Mouse (Mus musculus): ENCODE results near the gene H1f0.

Gene H1f0

DNA sequence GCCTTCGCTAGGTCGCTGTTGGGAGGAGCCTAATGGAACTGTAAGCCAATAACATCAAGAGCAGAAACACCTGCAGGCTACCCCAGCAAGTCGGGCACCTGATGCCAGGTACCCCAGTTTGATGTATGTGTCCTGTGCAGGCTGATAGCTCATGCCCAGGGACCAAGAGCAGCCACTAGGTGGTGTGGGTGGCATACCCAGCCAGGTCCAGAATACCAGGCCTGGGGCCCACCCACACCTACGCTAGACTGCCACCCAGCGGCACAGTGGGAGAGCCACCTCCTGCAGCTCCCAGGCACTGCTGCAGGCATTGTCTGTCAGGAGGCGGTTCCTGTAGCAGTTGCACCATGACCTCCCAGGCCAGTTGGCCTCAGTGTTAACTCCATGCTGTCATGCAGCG is 10.6 kb downstream of the H1f0 start:
- DNase-seq (ENCODE audit: low read depth) = peak; percentile 80

DNA sequence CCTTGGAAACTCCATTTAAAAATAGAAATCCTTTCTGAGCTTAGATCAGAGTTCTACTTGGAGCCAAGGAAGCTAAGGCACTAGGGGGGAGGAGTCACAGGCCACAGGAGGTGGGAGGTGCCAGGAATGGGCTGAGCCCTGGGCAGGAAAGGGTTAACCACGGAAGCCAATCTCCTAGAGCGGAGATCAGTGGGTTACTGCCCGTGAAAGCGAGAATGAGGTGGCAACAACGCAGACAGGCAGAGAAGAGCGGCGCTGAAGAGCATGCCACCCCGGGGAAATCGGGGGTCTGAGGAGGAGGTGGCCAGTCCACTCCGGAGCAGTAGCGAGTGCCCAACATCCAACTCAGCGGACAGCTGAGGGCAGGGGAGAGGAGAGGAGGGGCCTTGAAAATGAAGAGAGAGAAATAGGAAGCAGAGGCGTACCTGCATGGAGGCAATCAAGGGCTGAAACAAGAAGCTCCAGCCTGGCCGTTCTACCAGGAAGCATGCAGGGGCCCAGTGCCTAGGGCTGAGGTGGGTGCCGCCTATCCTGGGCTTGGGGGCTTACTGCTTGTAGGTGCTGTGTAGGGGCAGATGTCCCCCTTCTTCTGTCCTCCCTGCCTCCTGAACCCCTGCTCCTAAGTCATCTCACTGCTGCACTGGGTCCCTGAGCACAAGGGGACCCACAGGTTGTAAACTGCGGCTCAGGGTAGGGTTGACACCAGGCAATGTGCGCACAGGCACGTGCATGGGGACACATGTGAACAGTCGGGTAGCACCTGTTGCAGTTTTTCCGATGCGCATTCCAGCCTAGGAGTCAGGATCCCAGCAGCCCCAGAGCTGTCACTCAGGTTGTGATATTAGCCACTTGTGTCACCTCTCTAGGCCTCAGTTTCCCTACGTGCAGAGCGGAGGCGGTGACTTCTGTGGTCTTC is 12.5 kb downstream of the H1f0 start:
- peak; percentile 48 for DNase-seq (ENCODE audit: low read depth)

DNA sequence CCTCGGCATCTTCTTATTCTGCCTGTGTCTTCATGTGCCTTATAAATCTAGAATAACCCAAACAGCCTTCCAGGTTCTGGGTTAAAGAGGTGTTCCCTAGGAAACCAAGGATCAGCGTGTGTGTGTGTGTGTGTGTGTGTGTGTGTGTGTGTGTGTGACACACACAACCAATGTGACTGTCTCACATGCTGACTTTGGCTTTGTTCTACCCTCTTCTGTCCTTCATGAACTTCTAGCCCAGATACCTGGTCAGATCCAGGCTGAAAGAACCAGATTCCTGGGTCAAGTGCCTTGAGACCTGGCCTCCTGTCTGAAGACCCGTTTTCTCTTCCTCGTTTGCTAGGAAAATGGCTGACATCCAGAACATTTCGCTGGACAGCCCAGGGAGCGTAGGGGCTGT is 13.3 kb downstream of the H1f0 start, which contains the start of gene Galr3:
Gene Galr3, plus strand, starts transcription at position 301 of the 400 bp plus-strand sequence.
- no peak for DNase-seq (ENCODE audit: low read depth)

DNA sequence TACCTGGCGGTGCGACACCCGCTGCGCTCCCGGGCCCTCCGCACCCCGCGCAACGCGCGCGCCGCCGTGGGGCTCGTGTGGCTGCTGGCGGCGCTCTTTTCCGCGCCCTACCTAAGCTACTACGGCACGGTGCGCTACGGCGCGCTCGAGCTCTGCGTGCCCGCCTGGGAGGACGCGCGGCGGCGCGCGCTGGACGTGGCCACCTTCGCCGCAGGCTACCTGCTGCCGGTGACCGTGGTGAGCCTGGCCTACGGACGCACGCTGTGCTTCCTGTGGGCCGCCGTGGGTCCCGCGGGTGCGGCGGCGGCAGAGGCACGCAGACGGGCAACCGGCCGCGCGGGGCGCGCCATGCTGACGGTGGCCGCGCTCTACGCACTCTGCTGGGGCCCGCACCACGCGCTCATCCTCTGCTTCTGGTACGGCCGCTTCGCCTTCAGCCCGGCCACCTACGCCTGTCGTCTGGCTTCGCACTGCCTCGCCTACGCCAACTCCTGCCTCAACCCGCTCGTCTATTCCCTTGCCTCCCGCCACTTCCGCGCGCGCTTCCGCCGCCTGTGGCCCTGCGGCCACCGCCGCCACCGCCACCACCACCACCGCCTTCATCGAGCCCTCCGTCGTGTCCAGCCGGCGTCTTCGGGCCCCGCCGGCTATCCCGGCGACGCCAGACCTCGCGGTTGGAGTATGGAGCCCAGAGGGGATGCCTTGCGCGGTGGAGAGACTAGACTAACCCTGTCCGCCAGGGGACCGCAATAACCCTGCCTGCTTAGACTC is 14.7 kb downstream of the H1f0 start:
- DNase-seq (ENCODE audit: low read depth) = no peak

DNA sequence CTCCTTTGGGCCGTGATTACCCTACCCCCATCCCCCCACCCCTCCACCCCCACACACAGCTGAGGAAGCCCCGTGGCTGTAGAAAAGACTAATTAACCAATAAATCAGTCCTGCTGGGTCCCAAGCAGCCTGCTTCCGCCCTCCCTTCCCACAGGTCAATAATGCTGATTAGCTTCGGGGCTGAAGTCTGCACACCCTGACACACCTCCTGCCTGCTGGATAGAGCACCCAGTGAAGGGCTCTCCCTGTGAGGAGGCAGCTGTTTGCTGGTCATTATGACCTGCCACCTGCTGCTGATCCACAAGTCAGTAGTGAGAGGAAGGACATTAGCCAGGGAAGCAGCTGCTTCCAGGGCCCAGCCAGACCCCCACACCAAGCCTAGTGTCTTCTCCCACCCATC is 16.6 kb downstream of the H1f0 start:
- DNase-seq (ENCODE audit: low read depth) = no peak

DNA sequence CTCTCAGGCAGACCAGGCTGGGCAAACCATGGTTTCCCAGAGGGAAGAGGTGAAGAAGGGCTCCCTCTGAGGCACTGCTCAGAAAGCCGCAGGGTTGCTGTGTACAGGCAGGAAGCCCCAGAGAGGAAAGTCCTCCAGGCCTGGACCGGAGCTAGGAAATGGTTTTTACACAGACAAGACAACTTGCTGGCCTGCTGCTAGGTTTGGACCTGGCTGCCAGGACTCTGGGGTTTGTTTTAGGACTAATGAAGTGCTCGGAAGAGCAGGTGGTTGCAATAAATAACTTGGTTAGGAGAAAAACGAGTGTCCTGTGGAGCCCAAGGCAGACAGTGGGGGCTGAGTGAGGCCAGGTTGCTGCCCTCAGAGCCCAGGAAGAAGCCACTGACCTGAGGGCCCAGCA is 19.9 kb downstream of the H1f0 start:
- no peak for DNase-seq (ENCODE audit: low read depth)

DNA sequence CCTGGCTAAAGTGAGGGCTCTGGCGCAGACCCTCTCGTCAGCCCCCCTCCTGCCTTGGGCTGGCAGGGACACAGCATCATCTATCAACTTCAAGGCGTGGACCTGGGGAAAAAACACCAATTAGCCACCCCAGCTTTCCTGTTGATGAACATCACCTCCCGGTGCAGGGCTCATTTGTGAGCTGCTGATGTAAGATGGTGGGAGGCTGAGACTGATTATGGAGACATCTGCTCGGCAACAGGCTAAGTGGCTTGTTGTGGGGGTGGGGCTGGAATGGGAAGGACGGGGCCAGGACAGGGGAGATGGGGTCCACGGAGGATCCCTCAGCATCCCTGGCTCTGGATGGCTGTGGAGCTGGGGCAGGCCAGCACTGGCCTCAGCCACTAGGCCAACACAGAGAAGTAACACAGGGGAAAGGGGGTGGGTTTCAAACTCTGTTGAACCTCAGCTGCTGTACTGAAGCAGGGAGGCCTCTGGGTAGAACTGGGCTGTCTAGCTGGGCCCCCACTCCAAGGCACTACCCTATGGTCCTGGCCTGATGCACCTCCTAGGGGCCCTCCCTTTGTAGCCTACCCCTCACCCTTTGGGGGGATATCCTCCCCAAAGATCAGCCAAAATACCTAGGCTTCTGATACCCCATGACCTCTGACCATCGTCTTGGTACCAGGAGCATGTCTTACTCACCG is 22.1 kb downstream of the H1f0 start:
- DNase-seq (ENCODE audit: low read depth) = no peak

DNA sequence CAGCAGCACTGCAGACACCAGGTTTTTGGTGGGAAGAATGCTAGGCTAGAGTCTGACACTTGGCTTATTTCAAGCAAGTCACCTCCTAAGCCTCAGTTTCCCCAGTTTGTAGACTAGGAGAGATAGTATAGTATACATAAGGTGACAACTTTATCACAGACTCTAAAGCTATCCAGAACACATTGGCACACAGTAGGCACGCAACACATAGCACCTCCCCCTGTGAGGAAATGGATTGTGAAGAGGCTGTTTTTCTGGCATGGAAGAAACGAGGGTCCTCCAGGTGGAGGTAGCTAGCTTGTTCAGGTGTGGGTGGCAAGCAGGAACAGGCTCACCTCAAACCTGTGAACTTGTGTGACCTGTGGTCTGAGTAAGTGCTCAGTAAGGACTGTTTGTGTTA is 22.7 kb downstream of the H1f0 start:
- no peak for DNase-seq (ENCODE audit: low read depth)

DNA sequence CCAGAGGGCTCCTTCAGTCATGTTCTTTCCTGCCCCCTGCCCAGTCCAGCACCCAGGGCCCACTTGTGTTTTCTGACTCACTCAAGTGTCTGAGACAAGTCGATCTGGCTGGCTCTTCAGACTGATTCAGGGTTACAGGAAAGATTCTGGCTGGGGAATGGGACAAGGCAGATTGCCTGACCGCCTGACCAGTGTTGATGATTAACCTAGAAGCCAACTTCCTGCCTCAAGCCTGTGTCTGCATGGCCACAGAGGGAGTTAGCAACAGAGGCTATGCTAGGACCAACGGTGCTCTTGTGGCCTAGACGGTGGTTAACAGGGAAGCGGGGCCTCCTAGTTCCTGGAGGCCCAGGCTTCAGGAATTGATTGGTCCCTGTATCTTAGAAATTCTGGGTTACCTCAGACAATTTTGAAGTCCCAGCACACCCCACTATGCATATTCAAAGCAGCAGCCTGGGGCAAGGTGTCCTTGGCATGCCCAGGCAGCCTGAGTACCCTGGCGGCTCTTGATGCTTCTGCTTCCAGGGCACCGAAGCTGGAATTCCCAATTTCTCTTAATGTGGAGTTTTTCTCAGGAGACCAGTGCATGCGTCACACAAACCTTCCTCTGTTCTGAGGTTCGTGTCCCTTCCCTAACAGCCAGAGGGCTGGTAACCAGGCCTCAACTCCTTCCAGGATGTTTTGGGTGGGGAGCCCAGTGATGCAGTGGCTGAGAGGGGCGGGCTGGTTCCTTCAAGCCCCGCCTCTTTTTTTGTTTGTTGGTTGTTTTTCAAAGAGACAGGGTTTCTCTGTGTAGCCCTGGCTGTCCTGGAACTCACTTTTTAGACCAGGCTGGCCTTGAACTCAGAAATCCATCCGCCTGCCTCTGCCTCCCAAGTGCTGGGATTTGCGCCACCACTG is 23.5 kb downstream of the H1f0 start:
- DNase-seq (ENCODE audit: low read depth) = peak; percentile 60

DNA sequence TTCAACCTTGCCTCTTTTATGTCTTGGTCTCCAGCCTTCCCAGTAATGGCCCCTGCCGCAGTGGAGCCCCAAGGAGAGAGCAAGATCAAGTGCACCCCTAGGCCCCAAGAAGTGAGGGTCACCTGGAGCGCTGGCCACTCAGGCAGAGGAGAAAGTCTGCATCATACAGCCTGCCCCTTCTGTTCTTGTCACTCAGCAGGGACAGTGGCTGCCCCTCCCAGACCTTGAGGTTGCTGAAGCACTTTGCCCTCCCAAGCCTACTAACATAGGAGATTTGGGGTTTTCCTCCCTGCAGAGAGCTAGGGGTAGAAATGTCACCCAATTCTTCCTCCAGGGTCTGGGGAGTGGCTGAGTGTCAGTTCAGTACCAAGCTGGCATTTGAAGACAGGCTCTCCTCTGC is 24.1 kb downstream of the H1f0 start:
- DNase-seq (ENCODE audit: low read depth) = no peak

DNA sequence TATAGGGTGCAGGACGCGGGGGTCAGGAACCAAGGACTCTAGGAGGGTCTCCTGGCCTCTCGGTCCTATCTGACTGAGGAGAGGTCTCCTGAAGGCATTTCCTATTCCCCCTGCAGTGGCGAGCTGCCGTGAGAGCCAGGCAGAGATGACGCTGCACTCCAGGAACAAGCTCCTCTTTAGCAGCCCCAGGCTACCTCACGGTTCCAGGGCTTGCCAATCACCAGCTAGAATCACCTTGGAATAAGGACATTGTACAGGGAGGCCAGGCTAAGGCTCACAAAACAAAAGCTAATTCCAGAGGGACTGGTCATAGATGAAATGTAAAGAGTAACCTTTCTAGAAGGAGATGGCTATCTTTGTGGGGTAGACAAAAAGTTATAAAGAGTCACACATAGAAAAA is 28.4 kb downstream of the H1f0 start:
- DNase-seq (ENCODE audit: low read depth) = no peak

DNA sequence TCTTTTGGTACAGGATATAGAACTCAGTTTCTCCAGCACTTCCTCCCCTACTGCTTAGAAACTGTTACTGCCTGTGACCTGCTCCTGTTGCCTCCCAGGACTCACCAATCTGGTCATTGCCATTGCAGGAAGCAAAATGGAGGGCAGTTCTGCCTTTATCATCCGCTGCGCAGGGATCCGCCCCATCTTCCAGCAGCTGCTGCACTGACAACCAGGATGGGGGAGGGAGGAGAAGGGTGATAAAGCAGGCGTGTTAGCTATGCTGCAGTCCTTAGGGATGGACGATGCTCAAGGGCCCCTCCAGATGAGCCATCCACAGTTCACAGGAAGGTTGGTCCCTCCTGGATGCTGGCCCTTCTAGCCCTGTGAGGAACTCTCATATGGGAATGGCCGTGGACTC is 29.6 kb downstream of the H1f0 start:
- DNase-seq (ENCODE audit: low read depth) = no peak

DNA sequence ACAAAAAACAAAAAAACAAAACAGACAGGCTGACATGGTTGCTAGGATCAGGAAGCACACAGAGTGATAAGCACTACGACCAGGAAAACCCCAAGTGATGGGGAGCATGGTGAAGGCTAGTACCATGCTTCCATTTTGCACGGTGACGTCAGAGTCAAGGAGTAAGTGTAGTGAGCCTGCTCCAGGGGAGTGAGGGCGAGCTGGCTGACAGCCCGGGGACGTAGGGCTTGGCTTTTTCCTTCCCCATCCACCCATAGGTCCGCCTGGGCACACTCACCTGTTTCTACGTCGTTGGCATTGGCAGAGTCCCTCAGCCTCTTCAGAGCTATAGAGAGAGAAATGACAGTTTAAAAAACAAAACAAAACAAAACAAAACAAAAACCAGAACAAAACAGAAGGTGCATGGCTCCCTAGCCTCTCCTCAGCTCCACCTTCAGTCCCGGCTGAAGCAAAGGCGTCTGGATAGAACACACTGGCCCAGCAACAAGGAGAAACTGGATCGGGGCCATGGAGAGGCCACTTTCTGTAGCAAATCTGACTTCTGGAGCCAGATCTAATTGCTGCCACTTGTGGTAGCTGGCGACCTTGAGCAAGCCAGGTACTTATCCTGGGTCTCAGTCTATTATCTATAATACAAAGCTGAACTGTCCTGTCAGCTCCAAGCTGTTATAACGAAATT is 32.8 kb downstream of the H1f0 start:
- no peak for DNase-seq (ENCODE audit: low read depth)

DNA sequence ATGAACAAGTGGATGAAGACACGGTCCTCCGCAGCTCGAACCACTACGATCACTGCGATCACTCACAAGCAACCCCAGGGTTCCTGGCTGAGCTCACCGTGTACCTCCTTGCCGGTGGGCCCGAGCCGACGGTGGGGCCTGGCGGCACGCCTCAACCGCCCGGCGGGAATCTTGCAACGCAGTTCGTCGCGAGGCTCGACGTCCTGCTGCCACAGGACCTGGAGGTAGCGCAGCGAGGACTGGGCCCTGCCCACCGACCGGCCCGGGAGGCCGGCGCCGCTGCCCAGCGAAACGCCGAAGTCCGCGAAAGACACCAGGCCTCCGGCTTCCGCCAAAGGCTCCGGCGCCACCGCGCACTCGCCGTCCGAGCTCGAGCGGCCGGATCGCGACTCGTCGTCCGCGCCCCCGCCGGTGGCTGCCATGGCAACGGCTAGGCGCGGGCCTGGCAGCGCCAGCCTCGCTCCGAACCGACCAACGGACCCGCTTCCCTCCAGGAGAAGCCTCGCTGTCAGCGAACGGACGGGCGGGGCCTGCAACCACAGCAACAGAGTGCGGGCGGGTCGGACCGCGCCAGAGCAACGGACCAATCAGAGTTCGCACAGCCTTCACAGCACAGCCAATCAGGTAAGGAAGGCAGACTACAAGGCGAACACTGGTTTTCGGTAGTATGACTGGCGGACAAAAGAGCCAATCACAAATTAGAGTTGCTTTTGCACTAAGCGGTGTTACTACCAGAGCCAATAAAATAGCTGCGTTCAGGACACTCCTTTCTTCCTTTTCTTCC is 34.3 kb downstream of the H1f0 start, which contains the start of gene Ankrd54:
Gene Ankrd54, minus strand, starts transcription at position 518 of the 784 bp plus-strand sequence.
- DNase-seq (ENCODE audit: low read depth) = peak; percentile 99

DNA sequence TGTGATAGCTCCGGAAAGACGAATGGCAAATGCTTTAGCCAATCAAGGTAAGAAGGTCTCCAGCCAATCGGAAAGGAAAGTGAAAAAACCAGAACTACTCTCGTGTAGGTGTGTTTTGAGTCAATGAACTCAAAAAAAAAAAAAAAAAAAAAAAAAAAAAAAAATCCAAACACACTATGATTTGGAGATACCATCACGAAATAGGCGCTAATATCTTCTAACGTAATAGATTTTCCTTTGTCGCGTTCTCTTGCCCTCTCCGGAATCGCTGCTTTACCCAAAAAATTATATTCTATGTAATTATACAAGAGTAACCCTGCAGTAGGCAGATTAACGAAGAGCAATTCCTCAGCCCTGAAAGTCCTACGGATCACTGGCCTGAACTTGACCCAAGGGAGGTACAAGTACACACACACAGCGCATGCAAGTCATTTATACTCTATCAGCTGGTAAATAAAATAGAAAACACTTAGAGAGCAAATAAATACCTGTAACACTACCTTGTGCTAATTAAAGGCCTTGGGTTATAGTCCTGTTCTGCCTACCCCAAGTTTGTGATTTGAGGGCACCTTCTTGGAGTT is 35.0 kb downstream of the H1f0 start:
- no peak for DNase-seq (ENCODE audit: low read depth)

DNA sequence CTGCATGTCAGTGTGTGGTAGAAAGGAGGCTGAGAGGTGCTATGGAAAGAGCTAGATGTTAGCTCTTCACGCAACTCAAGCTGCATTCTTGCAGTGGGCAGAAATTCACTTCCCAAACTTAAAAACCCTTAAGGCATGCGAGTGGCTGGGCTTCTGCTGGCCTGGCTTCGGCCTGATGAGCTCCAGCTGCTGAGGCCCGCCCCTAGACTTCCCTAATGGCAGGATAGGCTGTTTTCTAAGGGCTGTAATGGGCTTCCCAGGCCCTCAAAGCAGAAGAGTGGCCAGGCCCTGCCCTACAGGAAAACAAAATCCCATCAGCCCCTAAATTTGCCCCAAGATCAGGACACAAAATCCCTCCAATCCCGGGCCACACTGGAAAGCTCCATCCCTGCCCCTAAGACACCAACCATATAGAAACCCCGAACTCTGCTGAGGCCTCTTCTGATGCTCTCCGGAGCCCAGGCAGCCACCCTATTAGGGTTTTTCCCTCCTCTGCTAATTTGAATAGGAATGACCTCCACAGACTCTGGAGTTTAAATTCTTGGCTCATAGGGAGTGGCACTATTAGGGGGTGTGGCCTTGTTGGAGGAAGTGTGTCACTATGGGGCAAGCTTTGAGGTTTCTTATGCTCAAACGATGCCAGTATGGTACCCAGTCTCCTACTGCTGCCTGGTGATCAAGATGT is 37.0 kb downstream of the H1f0 start:
- peak; percentile 76 for DNase-seq (ENCODE audit: low read depth)

DNA sequence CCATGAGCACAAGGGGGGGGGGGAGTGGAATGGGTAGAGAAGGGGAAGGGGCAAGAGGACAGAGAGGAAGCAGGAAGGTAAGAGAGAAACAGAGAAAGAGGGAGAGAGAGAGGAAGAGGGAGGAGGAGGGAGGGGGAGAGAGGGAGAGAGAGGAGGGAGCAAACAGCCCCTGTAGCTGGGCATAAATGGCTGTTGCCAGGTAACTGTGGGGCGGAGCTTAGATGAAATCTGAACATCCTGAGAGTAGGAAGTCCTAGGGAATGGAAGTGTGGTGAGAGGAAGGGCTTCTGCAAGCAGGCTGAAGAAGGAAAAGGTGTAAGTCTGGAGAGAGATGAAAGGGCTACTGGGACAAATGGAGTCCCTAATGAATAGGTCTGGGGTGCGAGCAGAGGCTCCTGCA is 38.0 kb downstream of the H1f0 start:
- no peak for DNase-seq (ENCODE audit: low read depth)

DNA sequence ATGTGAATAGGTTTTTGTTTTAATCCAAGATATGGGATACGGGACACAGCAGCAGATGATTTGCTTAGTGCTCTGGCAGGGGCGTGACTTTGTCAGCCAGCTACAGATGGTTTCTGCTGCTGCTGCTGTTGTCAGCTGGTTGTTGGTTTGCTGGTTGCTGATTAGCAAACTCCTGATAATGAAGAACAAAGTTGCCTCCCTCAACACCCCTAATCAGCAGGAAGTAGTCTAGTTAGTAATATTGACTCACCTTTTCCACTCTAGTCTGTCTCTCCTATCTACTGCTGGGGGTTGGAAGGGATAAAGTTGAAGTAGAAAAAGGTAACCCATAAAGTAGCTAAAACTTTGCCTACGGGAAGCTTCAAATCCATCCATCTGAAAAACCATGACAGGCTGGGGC is 39.4 kb downstream of the H1f0 start:
- no peak for DNase-seq (ENCODE audit: low read depth)

DNA sequence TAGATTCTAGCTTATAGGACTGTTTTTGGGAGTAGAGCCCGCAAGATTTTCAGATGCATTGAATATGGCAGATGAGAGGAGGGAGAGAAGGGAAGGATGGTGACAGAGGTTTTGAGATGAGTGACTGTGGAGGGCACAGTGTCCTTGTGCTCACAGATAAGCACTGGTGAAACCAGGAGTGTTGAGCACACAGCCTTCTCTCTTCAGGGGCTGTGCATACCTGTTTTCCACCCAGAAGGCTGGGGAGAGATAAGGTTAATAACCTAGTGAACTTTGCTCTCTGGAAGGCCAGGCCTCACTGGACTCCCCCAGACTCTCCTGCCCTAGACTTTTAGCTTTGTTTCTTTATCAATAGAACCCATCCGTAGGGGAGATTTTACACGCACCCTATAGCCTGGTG is 40.2 kb downstream of the H1f0 start:
- DNase-seq (ENCODE audit: low read depth) = no peak

All from NIH3T3 (cell line).